Mouse (Mus musculus) neural tube, embryonic 13.5 days (tissue): ENCODE data around the gene Bak1. TPM values are rescaled to one million over a fixed set of nuclear protein-coding genes. Genes with fewer than 3 reads are reported as not detected.

Experiments used
- ATAC-seq: fragments of 200-750 bp; cut with Nextera tagmentation; 2 replicates; pipeline ENCODE4 v1.8.0; 2017; ENCODE audit warnings: low read depth, mild to moderate bottlenecking, moderate TSS enrichment, moderate library complexity
- H3K27ac ChIP-seq: fragments of 300-500 bp; sonication (generic); replicated peaks from 2 replicates; pipeline ENCODE4 v1.5.1; 2015; ENCODE audit warnings: moderate library complexity, mild to moderate bottlenecking, inconsistent platforms
- H3K27me3 ChIP-seq: fragments of 300-500 bp; sonication (generic); 2 replicates; pipeline ENCODE4 v1.6.1; 2015; ENCODE audit warnings: mild to moderate bottlenecking, inconsistent platforms
- H3K36me3 ChIP-seq: fragments of 300-500 bp; sonication (generic); 2 replicates; pipeline ENCODE4 v1.6.1; 2015; ENCODE audit warnings: mild to moderate bottlenecking, inconsistent platforms
- H3K4me1 ChIP-seq: fragments of 300-500 bp; sonication (generic); replicated peaks from 2 replicates; pipeline ENCODE4 v1.6.1; 2015; ENCODE audit warnings: inconsistent platforms
- H3K4me2 ChIP-seq: fragments of 300-500 bp; sonication (generic); 2 replicates; pipeline ENCODE4 v1.6.1; 2015; ENCODE audit warnings: inconsistent platforms, mild to moderate bottlenecking, moderate library complexity
- H3K4me3 ChIP-seq: fragments of 300-500 bp; sonication (generic); 2 replicates; pipeline ENCODE4 v1.5.1; 2015; ENCODE audit warnings: mild to moderate bottlenecking, inconsistent platforms
- H3K9ac ChIP-seq: fragments of 300-500 bp; sonication (generic); 2 replicates; pipeline ENCODE4 v1.6.1; 2015; ENCODE audit warnings: moderate library complexity, mild to moderate bottlenecking, inconsistent platforms
- H3K9me3 ChIP-seq: fragments of 300-500 bp; sonication (generic); 2 replicates; pipeline ENCODE4 v1.6.1; 2016; ENCODE audit warnings: inconsistent platforms
- WGBS: fragments of 180-500 bp; shearing (Covaris S2); methylation state at CpG from one replicate; pipeline ENCODE4 v1.1.7; 2015; 5-methylcytosine and 5-hydroxymethylcytosine counted together
- polyA plus RNA-seq: library from polyadenylated mRNA; unstranded; fragments of >200 nt; fragmentation: Nextera tagmentation; extraction: Ambion mirVana; gene quantifications from 2 replicates; pipeline ENCODE4 v1.2.1, GENCODE M21; 2015

Bak1 gene
- polyA plus RNA-seq, result 2.8 and 3.3 TPM in 2 replicates

DNA sequence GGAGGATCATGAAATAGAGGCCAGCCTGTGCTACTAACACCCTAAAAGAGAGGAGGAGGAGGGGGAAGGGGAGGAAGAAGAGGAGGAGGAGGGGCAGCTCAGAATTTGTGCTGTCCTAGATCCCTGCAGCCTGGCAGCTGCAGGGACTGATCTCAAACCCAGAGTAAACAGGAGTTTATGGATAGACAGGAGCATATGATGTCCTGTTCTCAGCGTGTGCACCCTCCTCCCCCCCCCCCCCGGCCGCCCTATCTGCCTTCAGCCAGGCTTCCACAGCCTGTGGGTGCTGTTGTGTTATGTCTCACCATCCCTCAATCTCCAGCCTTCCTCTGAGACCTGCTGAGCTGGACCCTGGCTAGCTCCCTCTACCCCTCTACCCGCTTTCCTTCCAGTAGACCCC, at the start of gene Bak1:
Bak1 (minus strand) TSS at position 101 of the 400 bp plus-strand sequence.
- Histone ChIP-seq H3K4me1 (peaks cover 27% of the 10 kb centered on the region), H3K4me2 (peak within 1 kb of the TSS; percentile 93), H3K4me3 (peak within 1 kb of the TSS; percentile 78), H3K9me3 (no peaks in the 10 kb centered on the region), H3K27ac (peak within 1 kb of the TSS; percentile 85), H3K27me3 (no peaks in the 10 kb centered on the region), H3K9ac (peak within 1 kb of the TSS; percentile 99), H3K36me3 (peaks cover 23% of the 10 kb centered on the region)
- WGBS, result 81% methylated on average over 3 of the region's 4 CpGs
- ATAC-seq, result no peak

DNA sequence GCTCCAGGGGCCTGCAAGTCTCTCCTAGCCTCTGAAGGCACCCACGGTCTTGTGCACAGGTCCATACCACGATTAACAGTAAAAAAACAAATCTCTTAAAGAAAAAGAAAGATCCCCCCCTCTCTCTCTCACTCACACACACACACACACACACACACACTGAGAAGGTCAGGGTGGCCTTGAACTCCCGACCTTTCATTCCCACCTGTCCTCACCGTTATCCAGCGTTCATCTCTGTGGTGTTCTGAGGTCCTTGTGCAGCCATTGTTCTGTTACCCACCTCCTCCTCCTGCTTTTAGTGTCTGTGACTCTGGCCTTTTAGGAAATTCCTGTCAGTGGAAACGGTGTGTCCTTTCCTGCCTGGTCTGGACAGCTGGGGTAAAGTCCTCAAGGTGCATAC, 49.7 kb upstream of the Bak1 start:
- Histone ChIP-seq H3K9ac (no peak overlapping the region), H3K9me3 (0 out of 2 replicates have a peak, but pooled peaks cover 3% of the 10 kb centered on the region), H3K4me1 (0 out of 2 replicates have a peak, but pooled peaks cover 3% of the 10 kb centered on the region), H3K4me2 (no peak overlapping the region), H3K4me3 (no peak overlapping the region), H3K27ac (no peak overlapping the region), H3K36me3 (no peaks in the 10 kb centered on the region), H3K27me3 (no peaks in the 10 kb centered on the region)
- ATAC-seq, result no peak
- WGBS, result 92% methylated on average over 6 of the region's 6 CpGs

DNA sequence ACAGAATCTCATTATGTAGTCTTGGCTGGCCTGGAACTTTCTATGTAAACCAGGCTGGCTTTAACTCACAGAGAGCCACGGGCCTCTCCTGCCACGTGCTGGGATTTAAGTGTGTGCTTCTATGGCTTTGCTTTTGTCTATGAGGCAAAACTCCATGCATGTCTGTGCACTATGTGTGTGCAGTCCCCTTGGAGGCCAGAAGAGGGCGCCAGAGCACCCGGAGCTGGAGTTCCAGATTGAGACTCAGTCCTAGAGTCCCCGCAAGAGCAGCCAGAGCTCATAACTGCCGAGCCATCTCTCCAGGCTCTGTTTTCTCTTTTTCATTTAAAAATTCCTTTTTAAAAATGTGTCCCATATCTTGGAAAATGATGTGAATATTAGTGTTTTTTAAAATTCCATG, 49.1 kb upstream of the Bak1 start:
- Histone ChIP-seq H3K27ac (no peak overlapping the region), H3K4me1 (0 out of 2 replicates have a peak, but pooled peaks cover 3% of the 10 kb centered on the region), H3K36me3 (no peaks in the 10 kb centered on the region), H3K9ac (no peak overlapping the region), H3K27me3 (no peaks in the 10 kb centered on the region), H3K4me3 (no peak overlapping the region), H3K4me2 (no peak overlapping the region), H3K9me3 (0 out of 2 replicates have a peak, but pooled peaks cover 3% of the 10 kb centered on the region)
- ATAC-seq, result no peak
- WGBS, result 81% methylated on average over 6 of the region's 6 CpGs

DNA sequence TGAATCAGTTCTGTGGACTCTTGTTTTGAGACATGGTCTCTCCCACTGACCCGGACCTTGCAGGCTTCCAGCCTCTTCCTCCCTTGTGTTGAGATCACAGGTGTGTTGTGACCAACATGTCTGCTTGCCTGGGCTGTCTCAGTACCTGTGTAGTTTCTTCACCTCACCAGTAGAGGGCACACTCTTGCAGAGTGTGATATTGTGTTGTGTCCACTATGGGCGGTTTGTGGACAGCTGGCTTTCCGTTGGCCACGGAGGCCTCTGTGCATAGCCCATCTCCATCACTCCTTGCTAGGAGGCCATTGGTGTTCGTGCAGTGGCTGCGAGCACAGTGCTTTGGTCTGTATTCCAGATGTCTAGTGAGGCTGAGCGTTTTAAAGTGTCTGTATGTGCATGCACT, 48.3 kb upstream of the Bak1 start:
- H3K27ac ChIP-seq, result no peak overlapping the region
- no peak for ATAC-seq
- H3K9ac ChIP-seq, result no peak overlapping the region
- no peaks in the 10 kb centered on the region for H3K36me3 ChIP-seq
- H3K27me3 ChIP-seq, result no peaks in the 10 kb centered on the region
- H3K4me2 ChIP-seq, result no peak overlapping the region
- H3K4me3 ChIP-seq, result no peak overlapping the region
- WGBS, result 99% methylated on average over 7 of the region's 7 CpGs
- H3K4me1 ChIP-seq, result 0 out of 2 replicates have a peak, but pooled peaks cover 3% of the 10 kb centered on the region
- 0 out of 2 replicates have a peak, but pooled peaks cover 3% of the 10 kb centered on the region for H3K9me3 ChIP-seq

DNA sequence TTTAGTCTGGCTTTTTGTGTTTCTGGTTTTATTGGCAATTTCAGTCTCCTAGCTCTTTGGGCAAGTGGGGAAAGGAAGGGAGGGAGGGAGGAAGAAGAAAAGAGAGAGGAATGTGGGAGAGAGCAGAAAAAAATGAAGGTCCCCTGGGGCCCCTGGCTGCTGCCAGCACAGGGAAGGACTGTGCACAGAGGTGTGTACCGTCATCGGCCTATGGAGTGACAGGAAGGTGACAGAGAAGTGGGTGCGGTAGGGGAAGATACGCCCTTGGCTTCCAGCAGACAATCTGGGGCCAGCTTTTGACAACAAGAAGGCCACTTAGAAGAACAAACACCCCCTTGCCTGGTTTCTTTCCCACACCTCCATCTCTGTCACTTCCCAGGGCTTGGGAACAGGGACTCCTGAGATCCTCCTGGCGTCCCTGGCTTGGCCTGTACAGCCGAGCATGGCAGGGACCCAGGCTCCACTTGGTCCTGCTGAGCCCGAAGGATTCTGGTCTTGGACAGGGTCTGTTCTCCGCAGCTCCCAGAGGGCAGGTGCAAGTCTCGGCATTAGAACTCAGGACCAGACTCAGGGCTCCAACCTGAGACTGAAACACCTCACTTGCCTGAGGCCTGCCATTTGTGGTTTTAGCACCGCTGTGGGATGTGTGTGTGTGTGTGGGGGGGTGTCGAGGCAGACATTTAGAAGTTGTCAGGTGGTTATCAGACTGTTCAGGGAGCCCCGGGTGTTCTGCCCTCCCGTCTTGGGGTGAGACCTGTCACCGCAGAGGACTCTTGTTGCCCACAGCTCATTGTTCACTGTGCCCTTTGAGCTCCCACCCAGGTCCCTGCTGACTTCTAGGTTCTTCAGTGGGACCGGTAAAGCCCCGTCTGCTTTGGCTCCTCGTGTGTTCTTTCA, 46.3 kb upstream of the Bak1 start:
- H3K4me3 ChIP-seq, result no peak overlapping the region

DNA sequence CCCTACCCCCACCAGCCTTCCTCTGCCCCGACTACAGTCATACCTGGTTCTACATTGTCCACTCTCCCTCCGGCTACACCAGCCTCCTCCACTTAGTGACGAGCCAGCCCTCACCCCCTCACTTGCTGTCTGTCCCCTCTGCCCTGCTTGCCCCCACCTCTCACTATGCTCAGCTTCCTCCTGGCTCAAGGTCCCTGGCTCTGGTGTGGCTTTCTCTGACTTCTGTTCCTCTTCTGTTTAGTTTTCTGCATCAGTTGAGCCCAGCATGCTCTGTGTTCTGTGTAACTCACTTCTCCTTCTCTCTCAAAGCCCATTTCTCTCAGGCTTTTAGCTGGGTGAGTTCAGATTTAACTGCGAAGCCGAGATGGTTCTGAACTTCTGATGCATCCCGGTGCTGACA, 45.4 kb upstream of the Bak1 start:
- peaks cover 12% of the 10 kb centered on the region for H3K4me1 ChIP-seq
- H3K4me2 ChIP-seq, result no peak overlapping the region
- no peak overlapping the region for H3K9ac ChIP-seq
- H3K36me3 ChIP-seq, result no peaks in the 10 kb centered on the region
- 0 out of 2 replicates have a peak, but pooled peaks cover 3% of the 10 kb centered on the region for H3K9me3 ChIP-seq
- H3K27me3 ChIP-seq, result no peaks in the 10 kb centered on the region
- 72% methylated on average over 6 of the region's 6 CpGs for WGBS
- no peak for ATAC-seq
- H3K27ac ChIP-seq, result no peak overlapping the region
- H3K4me3 ChIP-seq, result no peak overlapping the region

More for the DNA sequence above, 46.3 kb upstream of the Bak1 start:
- H3K27me3 ChIP-seq, result no peaks in the 10 kb centered on the region
- no peak overlapping the region for H3K9ac ChIP-seq
- WGBS, result 87% methylated on average over 17 of the region's 17 CpGs
- no peak overlapping the region for H3K4me2 ChIP-seq
- ATAC-seq, result no peak
- H3K9me3 ChIP-seq, result 0 out of 2 replicates have a peak, but pooled peaks cover 3% of the 10 kb centered on the region
- H3K4me1 ChIP-seq, result peaks cover 4% of the 10 kb centered on the region; the same call in 1 of the 2 replicates
- H3K27ac ChIP-seq, result no peak overlapping the region
- H3K36me3 ChIP-seq, result no peaks in the 10 kb centered on the region

DNA sequence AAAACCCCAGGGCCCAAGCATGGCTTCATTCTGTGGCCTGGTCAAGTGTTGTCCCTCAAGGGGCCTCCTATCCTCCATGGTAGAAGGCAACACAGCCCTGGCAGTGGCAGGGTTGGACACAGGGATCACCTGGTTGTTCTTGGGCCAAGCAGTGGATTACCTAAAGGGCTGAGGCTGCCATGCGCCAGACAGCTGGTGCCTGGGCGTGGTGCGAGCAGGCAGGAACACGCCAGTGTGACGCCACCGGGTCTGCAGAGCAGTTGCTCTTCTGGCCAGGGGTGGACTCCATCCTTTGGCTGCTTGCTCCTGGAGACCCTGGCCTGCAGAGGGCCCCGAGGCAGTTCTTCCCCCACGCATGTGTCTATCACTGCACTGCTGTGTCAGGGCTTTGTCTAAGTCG, 45.0 kb upstream of the Bak1 start:
- Histone ChIP-seq H3K27me3 (no peaks in the 10 kb centered on the region), H3K36me3 (no peaks in the 10 kb centered on the region), H3K4me2 (no peak overlapping the region), H3K4me3 (no peak overlapping the region), H3K9ac (no peak overlapping the region), H3K27ac (no peak overlapping the region), H3K4me1 (peaks cover 14% of the 10 kb centered on the region), H3K9me3 (0 out of 2 replicates have a peak, but pooled peaks cover 3% of the 10 kb centered on the region)
- ATAC-seq, result no peak
- WGBS, result 72% methylated on average over 9 of the region's 9 CpGs

DNA sequence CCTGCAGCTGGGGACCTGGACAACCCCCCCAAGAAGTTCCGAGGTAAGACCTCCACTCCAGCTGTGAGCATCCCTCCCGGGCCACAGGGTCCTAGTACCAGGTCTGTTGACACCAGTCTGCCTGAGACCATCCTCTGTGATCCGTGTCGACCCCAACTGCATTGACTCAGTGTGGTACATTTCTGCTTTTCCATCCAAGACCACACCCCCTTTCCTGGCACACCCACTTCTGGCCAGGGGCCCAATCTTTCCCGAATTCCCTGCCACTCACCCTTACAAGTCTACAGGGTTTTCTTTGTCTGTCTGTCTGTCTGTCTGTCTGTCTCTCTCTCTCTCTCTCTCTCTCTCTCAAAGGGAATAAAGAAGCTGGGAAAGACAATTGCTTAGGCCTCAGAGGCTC, 44.3 kb upstream of the Bak1 start:
- Histone ChIP-seq H3K27ac (no peak overlapping the region), H3K4me3 (no peak overlapping the region), H3K4me1 (peaks cover 14% of the 10 kb centered on the region), H3K4me2 (no peak overlapping the region), H3K27me3 (no peaks in the 10 kb centered on the region), H3K36me3 (no peaks in the 10 kb centered on the region), H3K9ac (no peak overlapping the region), H3K9me3 (0 out of 2 replicates have a peak, but pooled peaks cover 3% of the 10 kb centered on the region)
- no peak for ATAC-seq
- WGBS, result 81% methylated on average over 5 of the region's 5 CpGs

DNA sequence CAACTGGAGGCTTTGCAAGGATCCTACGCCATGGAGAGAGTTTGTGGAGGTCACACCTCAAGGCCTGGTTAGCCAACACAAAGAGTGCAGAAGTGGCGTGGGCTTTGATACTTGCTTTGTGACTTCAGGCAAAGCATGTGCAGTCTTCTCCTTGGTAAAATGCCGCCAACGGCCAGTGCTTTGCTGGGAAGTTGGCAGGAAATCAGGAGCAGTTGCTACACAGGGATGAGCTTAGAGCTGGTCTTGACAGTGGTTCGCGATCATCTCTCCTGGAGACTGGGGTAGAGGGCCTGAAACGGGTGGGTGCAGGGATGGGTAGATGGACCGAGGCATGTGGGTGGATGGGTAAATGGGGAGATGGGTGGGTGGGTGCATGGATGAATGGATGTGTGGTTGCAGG, 43.6 kb upstream of the Bak1 start:
- Histone ChIP-seq H3K4me2 (no peak overlapping the region), H3K27ac (no peak overlapping the region), H3K4me3 (no peak overlapping the region), H3K9me3 (no peaks in the 10 kb centered on the region), H3K27me3 (no peaks in the 10 kb centered on the region), H3K4me1 (peaks cover 14% of the 10 kb centered on the region), H3K9ac (no peak overlapping the region), H3K36me3 (no peaks in the 10 kb centered on the region)
- WGBS, result 96% methylated on average over 8 of the region's 8 CpGs
- ATAC-seq, result no peak

DNA sequence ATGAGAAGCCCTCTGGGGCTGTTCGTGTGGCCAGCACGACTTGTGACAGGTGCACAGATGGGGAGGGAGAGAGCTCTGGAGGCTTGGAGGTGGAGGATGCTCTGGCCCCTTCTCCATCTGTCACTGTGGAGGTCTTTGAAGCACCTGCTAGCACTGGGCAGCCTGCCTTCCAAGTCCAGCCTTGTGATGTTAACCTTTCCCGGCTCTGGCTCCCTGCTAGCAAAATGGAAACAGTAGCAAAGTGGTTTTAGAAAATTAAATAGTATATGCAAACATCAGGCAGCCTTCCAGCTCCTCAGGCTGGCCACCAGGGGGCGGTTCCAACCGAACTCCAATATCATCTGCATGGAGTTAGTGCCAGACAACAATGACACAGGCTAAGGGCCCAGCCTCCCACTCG, 42.8 kb upstream of the Bak1 start:
- Histone ChIP-seq H3K4me3 (no peak overlapping the region), H3K4me1 (peaks cover 14% of the 10 kb centered on the region), H3K4me2 (no peak overlapping the region), H3K27me3 (no peaks in the 10 kb centered on the region), H3K36me3 (no peaks in the 10 kb centered on the region), H3K9me3 (no peaks in the 10 kb centered on the region), H3K9ac (no peak overlapping the region), H3K27ac (no peak overlapping the region)
- WGBS, result 48% methylated on average over 6 of the region's 6 CpGs
- ATAC-seq, result no peak

DNA sequence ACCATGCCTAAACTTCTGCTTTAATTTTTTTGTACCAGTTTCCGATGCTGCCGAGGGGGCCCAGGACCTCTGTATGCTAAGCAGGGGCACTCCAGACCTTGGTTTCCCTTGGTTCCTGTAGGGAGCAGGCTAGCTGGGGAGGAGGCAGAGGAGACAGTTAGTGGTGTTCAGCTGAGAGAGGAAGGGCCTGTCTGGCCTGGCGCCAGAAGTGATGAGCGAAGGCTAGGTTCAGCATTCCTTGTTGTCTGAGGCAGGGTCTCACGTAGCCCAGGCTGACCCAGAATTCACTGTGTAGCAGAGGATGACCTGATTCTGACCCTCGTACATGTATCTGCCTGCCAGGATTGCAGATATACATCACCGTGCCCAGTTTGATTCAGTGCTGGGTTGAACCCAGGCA, 42.1 kb upstream of the Bak1 start:
- Histone ChIP-seq H3K36me3 (no peaks in the 10 kb centered on the region), H3K27me3 (no peaks in the 10 kb centered on the region), H3K27ac (no peak overlapping the region), H3K4me3 (no peak overlapping the region), H3K9me3 (no peaks in the 10 kb centered on the region), H3K9ac (no peak overlapping the region), H3K4me2 (no peak overlapping the region), H3K4me1 (peaks cover 14% of the 10 kb centered on the region)
- 92% methylated on average over 7 of the region's 7 CpGs for WGBS
- no peak for ATAC-seq

DNA sequence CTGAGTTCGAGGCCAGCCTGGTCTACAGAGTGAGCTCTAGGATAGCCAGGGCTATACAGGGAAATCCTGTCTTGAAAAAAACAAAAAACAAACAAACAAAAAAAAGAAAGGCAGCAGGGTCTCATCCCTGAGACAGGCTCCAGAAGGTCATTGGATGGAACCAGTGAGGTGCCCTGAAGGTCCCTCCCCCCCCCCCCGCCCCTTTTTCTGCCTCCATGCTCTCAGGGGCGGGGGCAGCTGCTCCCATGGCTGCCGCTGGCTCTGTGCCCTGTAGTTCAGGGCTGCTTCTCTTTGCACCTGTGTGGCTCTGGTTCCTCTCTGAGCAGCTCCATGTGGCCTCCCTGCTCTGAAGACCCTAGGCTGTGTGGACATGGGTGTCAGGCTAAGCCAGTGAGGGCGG, 40.3 kb upstream of the Bak1 start:
- no peaks in the 10 kb centered on the region for H3K36me3 ChIP-seq

More for the DNA sequence above, 40.3 kb upstream of the Bak1 start:
- peaks cover 13% of the 10 kb centered on the region for H3K4me1 ChIP-seq
- no peaks in the 10 kb centered on the region for H3K27me3 ChIP-seq
- no peak overlapping the region for H3K9ac ChIP-seq
- no peak for ATAC-seq
- peak overlapping the region; percentile 55; the same call in 1 of the 2 replicates for H3K27ac ChIP-seq
- H3K4me2 ChIP-seq, result no peak overlapping the region
- no peak overlapping the region for H3K4me3 ChIP-seq
- no peaks in the 10 kb centered on the region for H3K9me3 ChIP-seq
- WGBS, result 66% methylated on average over 5 of the region's 5 CpGs
